Mouse (Mus musculus) inflammation-experienced regulatory T-cells, adult 6 months (primary cell): ENCODE measurements around the gene Pate4. TPM values are rescaled to one million over a fixed set of nuclear protein-coding genes. Genes with fewer than 3 reads are reported as not detected.

ENCODE experiments used
- polyA plus RNA-seq, 3 experiments: library from polyadenylated mRNA; unstranded; fragments of 100-300 nt; shearing (Covaris generic); gene quantifications; one replicate each; pipeline ENCODE4 v1.2.1; 2017

Gene Pate4
- polyA plus RNA-seq, 3 experiments from 2014 or later, result not detected

Other genes starting within 250 kb of the Pate4 start
- 1 to 10 TPM; 2.6 to 3.6 (median 3.2) TPM for gene Cdon, start 190.8 kb downstream of the Pate4 start, polyA plus RNA-seq
- gene Gm1113, start 93.7 kb downstream of the Pate4 start, polyA plus RNA-seq, result not detected
- gene Ddx25, start 53.4 kb downstream of the Pate4 start, polyA plus RNA-seq, result under 1 TPM; 0.11 to 0.26 (median 0.14) TPM
- 10 to 100 TPM; 16.9 to 27.8 (median 19.5) TPM for gene Pus3, start 53.3 kb downstream of the Pate4 start, polyA plus RNA-seq
- gene Pate2, start 41.7 kb downstream of the Pate4 start, polyA plus RNA-seq, result not detected
- gene Hyls1, start 41.5 kb downstream of the Pate4 start, polyA plus RNA-seq, result 10 to 100 TPM in 1 of 3 experiments, 1 to 10 TPM in 2; 4.9 to 16.2 (median 5.7) TPM
- gene Pate3, start 36.3 kb upstream of the Pate4 start, polyA plus RNA-seq, result not detected
- not detected for gene Pate1, start 75.4 kb upstream of the Pate4 start, polyA plus RNA-seq
- not detected for gene Gm17677, start 129.1 kb upstream of the Pate4 start, polyA plus RNA-seq
- not detected for gene Gm17727, start 166.2 kb upstream of the Pate4 start, polyA plus RNA-seq
- not detected for gene Gm27235, start 178.2 kb upstream of the Pate4 start, polyA plus RNA-seq
- gene D730048I06Rik, start 178.2 kb upstream of the Pate4 start, polyA plus RNA-seq, result not detected
- not detected for gene 9230110F15Rik, start 232.2 kb upstream of the Pate4 start, polyA plus RNA-seq